Mouse (Mus musculus) T-helper 1 cell (primary cell): Measurements from ENCODE around the gene Rad51d.

Source experiments
- in situ Hi-C: fragments of 300-600 bp; cut with MboI, MseI; formaldehyde crosslinking; loops from one replicate; pipeline ENCODE4 v1.15.1; 2025; ENCODE audit warnings: high pct_unique_total_duplicates

Rad51d gene

DNA sequence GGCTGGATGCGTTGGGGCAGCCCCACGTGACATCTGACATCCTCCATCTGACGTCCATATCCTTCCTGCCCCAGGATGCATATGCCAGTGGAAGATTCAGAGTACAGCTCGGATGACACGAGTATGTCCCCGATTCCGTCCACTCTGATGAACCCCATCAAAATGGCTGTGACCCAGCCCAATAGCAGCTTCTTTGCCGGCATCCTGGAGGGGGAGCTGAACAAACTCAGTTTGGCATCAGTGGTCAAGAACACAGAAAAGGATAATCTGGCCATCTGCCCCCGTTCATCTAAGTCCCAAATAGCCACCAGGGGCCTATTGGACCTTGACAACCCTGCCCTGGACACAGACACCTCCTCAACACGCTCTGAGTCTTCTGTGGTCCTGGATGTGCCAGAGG is 7.1 kb upstream of the Rad51d start:
- in situ Hi-C loops: loop anchor here (25.0 kb wide), 1 partner anchor 910 kb away; no protein-coding TSS in a partner anchor

- in situ Hi-C loops: loop anchor here (25.0 kb wide), 1 partner anchor 905 kb away; no protein-coding TSS in a partner anchor
These were observed 1.5 kb upstream of the Rad51d start, which contains the start of gene Fndc8 for GRCm38 (mm10) chr11:82891936-82892335. TSS of gene Fndc8 (plus strand) at chr11:82892124.

DNA sequence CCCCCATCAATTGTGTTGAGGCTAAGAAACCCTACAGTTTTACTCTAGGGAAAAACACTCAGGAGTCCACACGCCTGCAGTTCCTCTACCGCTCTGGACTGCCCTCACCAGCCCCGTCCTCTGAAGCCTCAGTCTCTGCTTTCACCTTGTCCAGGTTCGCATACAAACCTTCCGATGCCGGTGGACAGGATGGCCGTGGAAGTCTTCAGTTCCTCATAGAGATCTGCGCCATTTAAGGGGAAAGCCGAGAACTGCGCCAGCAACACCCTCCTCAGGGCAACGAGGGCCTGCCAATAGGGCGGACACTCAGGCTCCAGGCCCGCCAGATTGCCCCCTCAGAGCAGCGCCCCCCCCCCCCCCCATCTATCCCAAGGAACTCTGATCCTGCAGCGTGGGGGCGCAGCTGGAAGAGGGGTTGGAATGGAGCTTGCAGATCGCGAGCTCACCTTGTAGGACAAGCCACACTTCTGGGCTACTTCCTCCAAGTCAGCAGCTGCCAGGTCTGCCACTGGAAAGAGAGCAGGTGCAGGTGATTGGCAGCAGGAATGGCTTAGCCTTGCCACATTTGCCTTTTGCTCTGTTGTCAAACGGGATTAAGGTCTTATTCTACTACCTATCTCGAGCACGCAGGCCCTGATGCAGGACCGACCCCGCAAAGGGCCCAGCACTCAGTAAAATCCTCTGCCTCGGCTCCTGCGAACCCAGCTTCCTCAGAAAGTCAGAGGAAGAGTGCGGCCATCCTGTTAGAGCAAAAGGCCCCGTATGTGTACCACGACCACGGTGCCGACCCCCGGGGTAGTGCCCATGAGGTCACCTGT is 681 bp downstream of the Rad51d start:
- in situ Hi-C loops: loop anchor here (5.0 to 25.0 kb wide), 5 partner anchors 72 to 902 kb away; partner anchors contain the start of genes Cct6b and Zfp830

GRCm38 (mm10) chr11:82888491-82888946 is 1.9 kb downstream of the Rad51d start:
- in situ Hi-C loops: loop anchor here (5.0 to 25.0 kb wide), 5 partner anchors 71 to 901 kb away; partner anchors contain the start of genes Cct6b and Zfp830

GRCm38 (mm10) chr11:82886559-82886958 is 3.9 kb downstream of the Rad51d start:
- in situ Hi-C loops: loop anchor here (5.0 to 25.0 kb wide), 5 partner anchors 69 to 899 kb away; partner anchors contain the start of genes Cct6b and Zfp830

DNA sequence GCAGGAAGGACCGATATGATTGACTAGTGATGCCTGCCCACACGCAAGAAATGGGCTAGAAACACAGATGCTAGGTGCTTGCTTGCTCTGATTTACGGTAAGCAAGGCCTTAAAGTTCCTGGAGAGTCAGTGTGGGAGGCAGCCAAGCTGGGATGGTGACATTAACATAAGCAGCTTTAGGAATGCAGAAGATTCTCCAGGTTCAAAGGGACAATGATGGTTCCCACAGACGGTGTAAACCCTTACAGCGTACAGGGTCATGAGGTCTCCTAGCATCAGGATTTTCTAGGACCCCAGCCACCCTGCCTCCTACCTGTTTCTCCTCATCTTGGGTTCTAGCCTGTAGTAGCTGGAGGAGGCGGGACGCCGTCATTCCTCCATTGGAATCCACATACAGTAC is 7.2 kb downstream of the Rad51d start:
- in situ Hi-C loops: loop anchor here (25.0 kb wide), 1 partner anchor 896 kb away; no protein-coding TSS in a partner anchor

DNA sequence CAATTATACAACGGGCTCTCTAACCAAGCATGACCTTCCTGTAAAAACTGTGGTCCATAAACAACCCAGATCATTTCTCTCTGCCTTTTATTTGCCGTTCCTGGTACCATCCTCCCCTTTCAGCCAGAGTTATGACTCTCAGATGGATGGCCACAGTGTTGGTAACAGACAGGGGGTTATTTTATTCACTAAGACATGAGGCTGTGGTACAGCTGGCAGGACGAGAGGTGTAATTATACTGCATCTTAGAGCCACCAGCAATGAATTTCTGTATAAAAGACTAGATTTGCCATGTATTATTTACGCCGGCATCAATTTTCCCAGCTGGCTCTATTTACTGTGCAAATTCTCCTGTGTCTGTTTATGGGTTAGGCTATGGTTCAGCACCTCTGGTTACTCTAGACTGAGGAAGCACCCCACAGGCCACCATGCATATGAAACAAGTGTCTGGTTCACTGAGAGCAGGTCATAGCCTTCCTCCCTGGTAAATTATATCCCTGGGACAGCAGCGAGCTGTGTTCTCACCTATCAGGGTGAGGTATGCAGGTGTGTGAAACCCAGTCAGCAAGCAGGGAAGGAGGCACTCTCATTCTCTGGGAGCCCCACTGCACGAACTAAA is 12.6 kb downstream of the Rad51d start:
- in situ Hi-C loops: loop anchor here (25.0 kb wide), 1 partner anchor 891 kb away; no protein-coding TSS in a partner anchor

DNA sequence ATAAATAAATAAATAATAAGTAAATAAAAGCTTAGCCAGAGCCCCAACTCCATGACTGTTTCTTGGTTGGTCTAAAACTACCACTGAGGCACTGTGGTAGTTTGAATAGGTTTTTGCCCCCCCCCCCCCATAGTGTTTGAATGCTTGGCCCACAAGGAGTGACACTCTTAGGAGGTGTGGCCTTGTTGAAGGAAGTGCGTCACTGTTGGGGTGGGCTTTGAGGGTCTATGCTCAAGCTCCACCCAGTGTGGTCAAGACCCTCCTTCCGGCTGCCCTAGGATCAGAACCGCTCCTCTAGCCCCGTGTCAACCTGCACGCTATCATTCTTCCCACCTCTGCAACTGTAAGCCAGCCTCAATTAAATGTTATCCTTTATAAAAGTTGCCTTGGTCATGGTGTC is 14.8 kb downstream of the Rad51d start:
- in situ Hi-C loops: loop anchor here (25.0 kb wide), 1 partner anchor 888 kb away; no protein-coding TSS in a partner anchor

DNA sequence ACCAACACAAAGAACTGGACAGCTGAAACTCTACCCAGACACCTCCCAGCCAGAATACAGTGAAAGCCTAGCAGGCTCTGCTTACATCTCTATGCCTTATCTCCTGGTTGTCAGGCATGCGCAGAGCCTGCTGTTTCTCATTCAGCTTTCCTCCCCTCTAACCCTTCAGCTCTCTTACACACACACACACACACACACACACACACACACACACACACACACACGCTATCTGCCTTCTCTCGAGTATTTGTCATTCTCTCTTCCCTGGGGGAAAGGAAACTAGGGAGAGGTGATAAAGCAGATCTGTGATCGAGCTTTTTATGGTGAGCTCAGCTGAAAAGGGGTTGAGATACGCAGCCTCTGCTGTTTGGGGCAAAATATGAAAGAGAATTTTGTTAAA is 15.5 kb downstream of the Rad51d start:
- in situ Hi-C loops: loop anchor here (25.0 kb wide), 1 partner anchor 888 kb away; no protein-coding TSS in a partner anchor

- in situ Hi-C loops: no loop called here
These were observed 19.4 kb downstream of the Rad51d start, which contains the start of gene Rffl for GRCm38 (mm10) chr11:82871031-82871446. TSS of gene Rffl (minus strand) at chr11:82871210.

GRCm38 (mm10) chr11:82870173-82871030 is 20.0 kb downstream of the Rad51d start:
- in situ Hi-C loops: no loop called here

DNA sequence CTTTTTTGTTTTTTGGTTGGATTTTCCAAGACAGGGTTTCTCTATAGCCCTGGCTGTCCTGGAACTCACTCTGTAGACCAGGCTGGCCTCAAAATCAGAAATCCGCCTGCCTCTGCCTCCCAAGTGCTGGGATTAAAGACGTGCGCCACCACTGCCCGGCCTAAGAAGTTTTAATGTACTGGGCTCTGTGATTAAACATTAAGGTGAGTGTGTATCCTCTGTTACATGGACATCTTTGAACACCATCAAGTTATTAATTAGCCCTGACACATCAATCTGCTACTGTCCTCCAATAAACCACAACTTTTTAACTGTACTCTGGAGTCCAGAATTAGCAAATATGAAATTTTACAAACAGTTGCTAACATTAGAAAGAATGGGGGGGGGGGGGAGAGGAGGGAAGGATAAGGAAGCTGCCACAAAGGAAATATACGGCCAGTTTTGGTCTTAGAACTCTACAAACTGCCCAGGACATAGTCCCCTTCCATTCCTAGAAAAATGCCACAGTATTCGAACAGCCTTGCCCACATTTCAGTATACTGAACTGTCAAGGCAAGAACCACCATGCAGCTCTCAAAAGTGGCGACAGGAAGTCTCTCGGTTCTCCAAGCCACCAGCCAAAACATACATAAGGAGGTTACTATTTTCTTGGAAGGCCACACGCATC is 20.8 kb downstream of the Rad51d start:
- in situ Hi-C loops: no loop called here

GRCm38 (mm10) chr11:82867956-82868355 is 22.5 kb downstream of the Rad51d start:
- in situ Hi-C loops: no loop called here

DNA sequence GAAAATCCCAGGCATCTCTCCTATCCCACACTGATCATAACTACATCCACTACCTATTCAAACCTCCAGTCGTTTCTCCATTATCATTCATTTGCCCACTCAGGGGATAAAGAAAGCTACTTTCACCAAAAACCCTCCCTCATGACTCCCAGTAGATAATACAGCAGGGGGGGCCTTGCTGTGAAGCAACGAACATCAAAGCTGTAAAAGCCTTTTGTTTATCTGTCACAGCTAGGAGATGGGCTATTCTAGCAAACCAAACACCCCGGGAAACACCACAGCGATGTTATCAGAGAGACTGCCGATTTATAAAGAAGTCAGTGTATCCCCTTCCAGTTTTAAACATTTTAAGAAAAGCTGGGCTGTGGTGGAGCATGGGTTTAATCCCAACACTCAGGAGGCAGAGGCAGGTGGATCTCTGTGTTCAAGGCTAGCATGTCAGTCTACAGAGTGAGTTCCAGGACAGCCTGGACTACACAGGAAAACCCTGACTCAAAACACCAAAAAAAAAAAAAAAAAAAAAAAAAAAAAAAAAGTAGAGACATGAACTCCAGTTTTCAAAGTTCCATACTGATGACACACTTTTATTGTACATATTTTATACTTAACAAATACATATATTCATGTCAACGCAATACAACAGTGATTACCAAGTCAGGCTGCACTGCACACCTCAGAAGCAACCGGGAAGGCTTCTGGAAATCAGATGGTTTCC is 23.4 kb downstream of the Rad51d start:
- in situ Hi-C loops: no loop called here

DNA sequence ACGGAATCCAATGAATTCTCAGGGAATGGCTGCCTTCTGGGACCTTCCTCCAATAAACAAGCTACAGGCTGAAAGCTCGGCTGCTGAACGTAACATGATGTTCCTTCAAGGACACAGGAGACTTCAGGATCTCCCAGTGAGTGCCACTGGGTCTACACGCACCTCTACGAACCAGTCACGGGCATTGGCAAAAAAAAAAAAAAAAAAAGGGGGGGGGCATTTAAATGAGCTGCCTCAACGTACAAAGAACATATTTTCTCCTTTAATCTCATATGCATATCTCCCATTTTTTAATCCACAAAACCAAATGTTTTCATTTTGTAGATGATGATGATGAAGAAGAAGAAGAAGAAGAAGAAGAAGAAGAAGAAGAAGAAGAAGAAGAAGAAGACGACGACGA is 24.5 kb downstream of the Rad51d start:
- in situ Hi-C loops: no loop called here

- in situ Hi-C loops: no loop called here
These were observed 26.9 kb downstream of the Rad51d start for GRCm38 (mm10) chr11:82863488-82863931.

DNA sequence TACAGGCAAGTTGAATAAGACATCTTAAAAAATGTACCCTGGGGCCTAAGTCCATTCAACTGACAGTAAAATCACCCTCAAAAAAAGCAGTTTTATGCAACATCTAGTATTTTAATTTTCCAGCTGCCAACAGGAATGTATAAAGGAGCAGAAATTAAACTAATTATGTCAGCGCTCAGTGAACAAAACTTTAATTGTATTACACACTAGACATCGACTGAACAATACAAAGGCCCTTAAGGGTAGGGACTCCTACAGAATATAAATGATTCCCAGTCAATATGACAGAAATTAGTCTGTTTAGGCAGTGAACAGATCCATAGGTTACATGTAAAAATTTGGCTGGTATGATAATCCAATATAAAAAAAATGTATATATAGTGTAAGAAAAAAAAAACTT is 27.4 kb downstream of the Rad51d start:
- in situ Hi-C loops: no loop called here

GRCm38 (mm10) chr11:82862638-82863037 is 27.8 kb downstream of the Rad51d start:
- in situ Hi-C loops: no loop called here

DNA sequence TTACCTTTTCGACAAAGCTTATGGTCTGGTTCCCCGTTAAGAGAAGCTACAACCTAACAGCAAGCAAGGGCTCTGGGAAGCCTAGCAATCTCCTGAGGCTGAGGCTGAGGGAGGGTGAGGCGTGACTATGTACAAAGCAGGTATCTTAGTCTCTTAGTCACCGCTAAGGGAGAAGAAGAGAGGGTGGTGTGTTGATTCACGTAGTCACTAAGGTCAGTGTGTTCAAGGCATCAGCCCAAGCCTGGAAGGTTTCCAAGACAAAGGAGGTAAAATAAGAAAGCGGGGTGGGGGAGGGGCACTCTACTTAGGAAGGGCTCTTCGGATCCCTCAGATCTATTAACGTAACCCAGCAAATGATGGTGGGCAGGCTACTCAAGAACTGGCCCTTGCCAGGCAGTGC is 28.9 kb downstream of the Rad51d start:
- in situ Hi-C loops: no loop called here

- in situ Hi-C loops: no loop called here
These were observed 29.7 kb downstream of the Rad51d start for GRCm38 (mm10) chr11:82860759-82861158.
